16 mouse cellular contexts compared by ENCODE assay signal in the genomic region with DNA sequence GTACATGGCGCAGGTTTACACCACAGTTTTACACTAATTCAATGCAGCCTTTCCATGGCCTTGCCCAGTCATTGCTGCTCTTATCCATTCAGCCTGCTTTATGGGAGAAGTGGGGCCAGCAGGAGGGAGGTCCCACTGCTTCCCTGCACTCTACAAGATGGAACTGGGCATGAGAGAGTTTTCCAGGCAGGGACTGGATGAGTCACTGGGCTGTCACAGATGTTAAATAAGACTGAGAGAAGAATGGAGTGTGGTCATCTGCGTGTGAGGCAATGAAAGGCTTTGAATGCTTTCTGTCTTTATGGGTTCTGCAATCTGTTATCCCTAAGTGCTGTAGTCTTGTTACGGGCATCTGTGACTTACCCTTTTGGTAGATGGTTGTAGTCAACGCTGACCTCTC.
DNase-seq lines count a peak whose midpoint lies in the region; ATAC-seq and TF ChIP-seq lines count a peak whose summit lies in the region.
"Had no signal": no experiment of that assay in that cellular context is flagged by ENCODE, and none has a peak within 500 bp of the region (broad histone marks: within the 10 kb centered on the region; RNA-seq: fewer than 3 reads in every experiment).

No protein-coding gene starts in this region.

- H3K4me1 ChIP-seq in neural tube, embryonic 11.5 days (ENCODE audit: control insufficient read depth, insufficient read depth, low read length), result peaks cover 9% of the 10 kb centered on the region; the same call in 1 of the 2 replicates
- peaks cover 56% of the 10 kb centered on the region for H3K4me1 ChIP-seq in embryonic fibroblast, embryonic 13.5 days (ENCODE audit: control insufficient read depth, insufficient read depth, low read length)
- peaks cover 18% of the 10 kb centered on the region for H3K4me1 ChIP-seq in stomach, embryonic 15.5 days

- WGBS in neural tube, embryonic 11.5 days, result 61% methylated on average over 4 of the region's 4 CpGs
- 83% methylated on average over 4 of the region's 4 CpGs for WGBS in stomach, embryonic 15.5 days

- H3K9ac ChIP-seq in neural tube, embryonic 11.5 days (ENCODE audit: low read length), result no peak overlapping the region
- no peak overlapping the region for H3K9ac ChIP-seq in stomach, embryonic 15.5 days
- H3K9ac ChIP-seq: embryonic facial prominence, embryonic 12.5 days; liver, embryonic 15.5 days had no signal

- H3K4me2 ChIP-seq in neural tube, embryonic 11.5 days (ENCODE audit: low read depth), result no peak overlapping the region
- no peak overlapping the region for H3K4me2 ChIP-seq in stomach, embryonic 15.5 days
- H3K4me2 ChIP-seq: embryonic facial prominence, embryonic 12.5 days; liver, embryonic 15.5 days had no signal

- no peak for TF ChIP-seq CTCF in embryonic fibroblast, embryonic 13.5 days (IDR thresholded peaks at IDR 0.05; ENCODE audit: borderline replicate concordance, insufficient read depth, low read length)

- no peak overlapping the region for H3K4me3 ChIP-seq in neural tube, embryonic 11.5 days (ENCODE audit: low read depth, low read length)
- H3K4me3 ChIP-seq in embryonic fibroblast, embryonic 13.5 days (ENCODE audit: insufficient read depth, low read length), result no peak overlapping the region
- H3K4me3 ChIP-seq in stomach, embryonic 15.5 days (replicated peaks), result no peak overlapping the region
- H3K4me3 ChIP-seq: embryonic facial prominence, embryonic 12.5 days; hindbrain, embryonic 10.5 days; liver, embryonic 15.5 days had no signal

- intact Hi-C loops in gastrocnemius, postnatal 36 days (cut with DNase I), result loop anchor here (10.0 kb wide), 1 partner anchor 569 kb away; no protein-coding TSS in a partner anchor
- intact Hi-C loops in left cerebral cortex, postnatal 14 days (cut with DNase I), result no loop called here

- no peaks in the 10 kb centered on the region for H3K36me3 ChIP-seq in neural tube, embryonic 11.5 days (ENCODE audit: control insufficient read depth, insufficient read depth, low read length)
- H3K36me3 ChIP-seq in stomach, embryonic 15.5 days, result no peaks in the 10 kb centered on the region
- H3K36me3 ChIP-seq: embryonic facial prominence, embryonic 12.5 days; hindbrain, embryonic 10.5 days; liver, embryonic 15.5 days had no signal

- no peaks in the 10 kb centered on the region for H3K27me3 ChIP-seq in neural tube, embryonic 11.5 days (ENCODE audit: control insufficient read depth, insufficient read depth, low read length)
- no peaks in the 10 kb centered on the region for H3K27me3 ChIP-seq in stomach, embryonic 15.5 days (replicated peaks)
- H3K27me3 ChIP-seq: embryonic facial prominence, embryonic 12.5 days; liver, embryonic 15.5 days had no signal

- H3K9me3 ChIP-seq in neural tube, embryonic 11.5 days (ENCODE audit: control insufficient read depth, low read length), result no peaks in the 10 kb centered on the region
- no peaks in the 10 kb centered on the region for H3K9me3 ChIP-seq in stomach, embryonic 15.5 days
- H3K9me3 ChIP-seq: embryonic facial prominence, embryonic 12.5 days; hindbrain, embryonic 10.5 days; liver, embryonic 15.5 days had no signal

- DNase-seq in gastrocnemius, postnatal 25 days, result peak; percentile 33
- DNase-seq in gastrocnemius, postnatal 36 days, result no peak
- DNase-seq in neural tube, embryonic 11.5 days (ENCODE audit: low spot score), result no peak
- DNase-seq in neural tube, embryonic 10.5 days (ENCODE audit: extremely low spot score, low spot score), result no peak
- DNase-seq in left cerebral cortex, postnatal 14 days (ENCODE audit: low spot score in 2 of 2), result no peak
- no peak for DNase-seq in kidney, adult 18-20 months
- DNase-seq: cerebellum, postnatal 10 days; kidney, adult 8-10 months; left cerebral cortex, postnatal 4 days; midbrain, embryonic 14.5 days; right cerebral cortex, postnatal 14 days had no signal

- H3K27ac ChIP-seq in neural tube, embryonic 11.5 days (ENCODE audit: low read depth, low read length), result no peak overlapping the region
- H3K27ac ChIP-seq in embryonic fibroblast, embryonic 13.5 days (ENCODE audit: insufficient read depth, low read length), result peak overlapping the region; percentile 100
- H3K27ac ChIP-seq in stomach, embryonic 15.5 days, result peak overlapping the region; percentile 75; the same call in 1 of the 2 replicates
- H3K27ac ChIP-seq: hindbrain, embryonic 10.5 days; liver, embryonic 15.5 days had no signal

- ATAC-seq in neural tube, embryonic 11.5 days (ENCODE audit: insufficient read depth, low FRiP score, low TSS enrichment), result peak; percentile 32; the same call in 1 of the 2 replicates
- ATAC-seq in stomach, embryonic 15.5 days (ENCODE audit: insufficient read depth, low FRiP score, low read depth), result no peak

- TF ChIP-seq POLR2A in embryonic fibroblast, embryonic 13.5 days (IDR thresholded peaks at IDR 0.05; ENCODE audit: low read depth, low read length), result 0 out of 2 replicates have a peak, but pooled peaks have one; percentile 2
